Mouse (Mus musculus): ENCODE measurements around the gene Gm14434. TPM values are rescaled to one million over a fixed set of nuclear protein-coding genes. Genes with fewer than 3 reads are reported as not detected.
"Not testable (repeated sequence)": the region's sequence is repeated elsewhere in the genome, so short reads cannot be mapped to it uniquely, and the experiment has no call there.

The Gm14434 gene
- not detected for total RNA-seq (2021)
- long read RNA-seq, experiment 1, partial matches to known transcripts: 0 of 2 reads
- long read RNA-seq, experiment 1, other reads (novel, unspliced or antisense): 1 of 2 reads
- long read RNA-seq, experiment 2, partial matches to known transcripts: 1 of 2 reads
- long read RNA-seq, experiment 2, other reads (novel, unspliced or antisense): 0 of 2 reads

- not testable (repeated sequence) for DNase-seq (ENCODE audit: low spot score in 2 of 2)
Measured at GRCm38 (mm10) chr2:176486683-176487082, at the start of gene Gm14434. Gene Gm14434 (minus strand): TSS chr2:176486783.

GRCm38 (mm10) chr2:176520756-176521155, 34.2 kb upstream of the Gm14434 start, which contains the start of gene Zfp967:
Gene Zfp967 (plus strand): TSS chr2:176521056.
- not testable (repeated sequence) for DNase-seq (ENCODE audit: low spot score in 2 of 2)

- not testable (repeated sequence) for DNase-seq (ENCODE audit: low spot score in 2 of 2)
Measured at GRCm38 (mm10) chr2:176423294-176423693, 63.3 kb downstream of the Gm14434 start, which contains the start of gene Gm14435. Gene Gm14435 (plus strand): TSS chr2:176423594.

Other genes starting within 250 kb of the Gm14434 start
- gene Gm11009, start 167.3 kb downstream of the Gm14434 start, total RNA-seq (2021): not detected
- 1 to 10 TPM; 6.0 to 9.1 TPM for gene Gm14435, start 63.2 kb downstream of the Gm14434 start, total RNA-seq (2021)
- not detected for gene Zfp967, start 34.3 kb upstream of the Gm14434 start, total RNA-seq (2021)
- 1 to 10 TPM; 1.0 to 4.2 TPM for gene Gm14308, start 149.6 kb upstream of the Gm14434 start, total RNA-seq (2021)
- 1 to 10 TPM; 7.5 TPM for gene Zfp973, start 183.7 kb upstream of the Gm14434 start, total RNA-seq (2021)
- 10 to 100 TPM; 11.4 to 11.6 TPM for gene Gm14305, start 221.5 kb upstream of the Gm14434 start, total RNA-seq (2021)